In the genomic region with DNA sequence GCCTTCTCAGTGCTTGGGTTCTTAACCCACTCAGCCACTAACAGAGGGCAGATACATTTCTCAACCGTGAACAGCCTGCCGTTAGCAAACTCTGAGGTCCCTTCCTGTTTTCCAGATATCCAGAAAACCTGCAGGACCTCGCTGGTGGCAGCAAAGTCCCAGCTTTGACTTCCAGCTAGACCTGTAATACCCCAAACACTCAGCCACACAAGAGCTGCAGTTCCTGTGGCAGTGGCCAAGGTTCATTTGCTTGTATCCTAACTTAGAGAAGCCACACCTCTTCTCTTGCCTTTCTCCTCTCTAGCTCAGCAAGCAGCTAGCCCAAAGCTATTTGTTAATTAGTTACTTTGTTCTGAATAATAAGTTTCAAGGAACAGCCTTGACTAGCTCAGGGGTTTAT, we compare ENCODE assay signal across 12 mouse cellular contexts. TPM values are rescaled to one million over a fixed set of nuclear protein-coding genes. Genes with fewer than 3 reads are reported as not detected.
DNase-seq lines count a peak whose midpoint lies in the region; ATAC-seq and TF ChIP-seq lines count a peak whose summit lies in the region.
"Had no signal": no experiment of that assay in that cellular context is flagged by ENCODE, and none has a peak within 500 bp of the region (broad histone marks: within the 10 kb centered on the region; RNA-seq: fewer than 3 reads in every experiment).

No protein-coding gene starts in this region.

- ATAC-seq in intestine, embryonic 16.5 days: peak; percentile 61
- no peak for ATAC-seq in megakaryocyte progenitor cell, adult 5-6 weeks (replicated peaks; ENCODE audit: poor library complexity)
- ATAC-seq in frontal cortex, adult (ENCODE audit: low TSS enrichment): no peak

- H3K9me3 ChIP-seq in heart, embryonic 10.5 days: no peaks in the 10 kb centered on the region
- no peaks in the 10 kb centered on the region for H3K9me3 ChIP-seq in intestine, embryonic 16.5 days (ENCODE audit: control insufficient read depth, low read length)
- H3K9me3 ChIP-seq: neural tube, embryonic 13.5 days had no signal

- 0 out of 2 replicates have a peak overlapping the region, but pooled peaks have one; percentile 22 for H3K27ac ChIP-seq in heart, embryonic 10.5 days
- peak overlapping the region; percentile 46 for H3K27ac ChIP-seq in intestine, embryonic 16.5 days (ENCODE audit: low read length)
- H3K27ac ChIP-seq in small intestine, adult 2 months (ENCODE audit: insufficient read depth, low read depth, low read length): peak overlapping the region; percentile 88
- H3K27ac ChIP-seq in thymus, adult 2 months (ENCODE audit: control insufficient read depth, insufficient read depth, low read length): no peak overlapping the region
- H3K27ac ChIP-seq: neural tube, embryonic 13.5 days had no signal

- no peak for TF ChIP-seq CTCF in small intestine, adult 2 months (IDR thresholded peaks at IDR 0.05; ENCODE audit: extremely low read depth, insufficient read length, insufficient replicate concordance, low read depth, low read length)
- TF ChIP-seq CTCF in thymus, adult 2 months (IDR thresholded peaks at IDR 0.05; ENCODE audit: borderline replicate concordance, control insufficient read depth, extremely low read depth, insufficient read depth, low read length, poor library complexity): no peak

- H3K9ac ChIP-seq in intestine, embryonic 16.5 days (ENCODE audit: low read depth, low read length): no peak overlapping the region; the same call in 1 of the 2 replicates
- H3K9ac ChIP-seq: neural tube, embryonic 13.5 days had no signal

- H3K4me2 ChIP-seq in intestine, embryonic 16.5 days (ENCODE audit: low read depth, low read length): peak overlapping the region; percentile 27
- H3K4me2 ChIP-seq: midbrain, embryonic 11.5 days; neural tube, embryonic 13.5 days had no signal

- no peak for TF ChIP-seq POLR2A in small intestine, adult 2 months (IDR thresholded peaks at IDR 0.05; ENCODE audit: low read depth, low read length)
- TF ChIP-seq POLR2A in thymus, adult 2 months (IDR thresholded peaks at IDR 0.05; ENCODE audit: control insufficient read depth, extremely low read depth, insufficient read depth, low read length, poor library complexity): no peak

- no peaks in the 10 kb centered on the region for H3K36me3 ChIP-seq in heart, embryonic 10.5 days
- no peaks in the 10 kb centered on the region for H3K36me3 ChIP-seq in intestine, embryonic 16.5 days (ENCODE audit: control insufficient read depth, insufficient read depth, low read length)
- H3K36me3 ChIP-seq in small intestine, adult 2 months (ENCODE audit: control insufficient read depth, insufficient read depth, low read length): no peaks in the 10 kb centered on the region
- no peaks in the 10 kb centered on the region for H3K36me3 ChIP-seq in thymus, adult 2 months (ENCODE audit: control insufficient read depth, insufficient read depth, low read length)
- H3K36me3 ChIP-seq: neural tube, embryonic 13.5 days had no signal

- DNase-seq in heart, embryonic 10.5 days (ENCODE audit: low spot score): peak; percentile 63
- no peak for DNase-seq in heart, adult 8-10 months (ENCODE audit: low spot score)
- peak; percentile 69 to 85 for DNase-seq in kidney, postnatal 25 days
- DNase-seq in thymus, adult 2 months: no peak
- DNase-seq: adrenal gland, adult 2 months; right cerebral cortex, postnatal 14 days had no signal

- peaks cover 61% of the 10 kb centered on the region for H3K4me1 ChIP-seq in heart, embryonic 10.5 days
- H3K4me1 ChIP-seq in intestine, embryonic 16.5 days (ENCODE audit: control insufficient read depth, insufficient read depth, low read length): peaks cover 51% of the 10 kb centered on the region
- peaks cover 52% of the 10 kb centered on the region for H3K4me1 ChIP-seq in small intestine, adult 2 months (ENCODE audit: control insufficient read depth, insufficient read depth, insufficient read length, low read length)
- no peaks in the 10 kb centered on the region for H3K4me1 ChIP-seq in thymus, adult 2 months (replicated peaks; ENCODE audit: control insufficient read depth, insufficient read depth, low read length)
- H3K4me1 ChIP-seq: neural tube, embryonic 13.5 days had no signal

- WGBS in heart, embryonic 10.5 days: 33% methylated on average over 3 of the region's 3 CpGs
- WGBS in intestine, embryonic 16.5 days: 31% methylated on average over 3 of the region's 3 CpGs
- 13% methylated on average over 3 of the region's 3 CpGs for WGBS in small intestine, adult 2 months
- WGBS in thymus, adult 2 months: 41% methylated on average over 3 of the region's 3 CpGs

- no peaks in the 10 kb centered on the region for H3K27me3 ChIP-seq in heart, embryonic 10.5 days (ENCODE audit: insufficient read depth, poor library complexity, severe bottlenecking)
- no peaks in the 10 kb centered on the region for H3K27me3 ChIP-seq in intestine, embryonic 16.5 days (replicated peaks; ENCODE audit: control insufficient read depth, insufficient read depth, low read length)
- H3K27me3 ChIP-seq in small intestine, adult 2 months (ENCODE audit: control insufficient read depth, insufficient read depth, low read length): no peaks in the 10 kb centered on the region
- no peaks in the 10 kb centered on the region for H3K27me3 ChIP-seq in thymus, adult 2 months (ENCODE audit: control insufficient read depth, insufficient read depth, low read length)
- H3K27me3 ChIP-seq: neural tube, embryonic 13.5 days had no signal

- no peak overlapping the region for H3K4me3 ChIP-seq in heart, embryonic 10.5 days
- H3K4me3 ChIP-seq in intestine, embryonic 16.5 days (ENCODE audit: low read length): no peak overlapping the region
- H3K4me3 ChIP-seq in small intestine, adult 2 months (ENCODE audit: low read depth, low read length): no peak overlapping the region
- H3K4me3 ChIP-seq in thymus, adult 2 months (ENCODE audit: control insufficient read depth, insufficient read depth, low read length): no peak overlapping the region
- H3K4me3 ChIP-seq: neural tube, embryonic 13.5 days had no signal

RNA-seq across cellular contexts. Expression of gene Gipc2, which starts 16.2 kb away (rescaled TPM):
- polyA plus RNA-seq in heart, embryonic 10.5 days (2016; fragmentation: Nextera tagmentation; extraction: Ambion mirVana): 4.2 and 10.8 TPM in 2 replicates
- total RNA-seq in heart, adult 8-10 months (2022): 1 to 10 TPM; 3.0 to 4.8 (median 3.4) TPM
- 244 TPM in 2 replicates for polyA plus RNA-seq in intestine, embryonic 16.5 days (2015; fragmentation: Nextera tagmentation; extraction: Ambion mirVana)
- 52.0 and 121 TPM in 2 replicates for polyA plus RNA-seq in small intestine, adult 2 months (2012; rRNA removed)
- polyA plus RNA-seq in thymus, adult 2 months (2012; rRNA removed): 3.2 and 4.0 TPM in 2 replicates
- total RNA-seq in megakaryocyte progenitor cell, adult 5-6 weeks (2015): 0.22 TPM in 1 of 2 replicates, not detected in the other
- not detected in 2 replicates for total RNA-seq in megakaryocyte progenitor cell, adult 5-6 weeks (2017)

Comparison
In these comparisons a context has a peak if more than half of its experiments do, and no peak if none do; other contexts are left out.
1. DNase-seq: peak in heart, embryonic 10.5 days (single experiment) and kidney, postnatal 25 days (2 of 2); none in heart, adult 8-10 months (single experiment) and thymus, adult 2 months (single experiment).